Mouse (Mus musculus) bone marrow, adult 2 months (tissue): ENCODE results near the gene Pigyl.

ENCODE experiments used
- CTCF ChIP-seq: fragments of 200-500 bp; IDR thresholded peaks from 2 replicates; pipeline ENCODE4 v1.5.1; 2011; ENCODE audit warnings: low read length, control low read depth; ENCODE audit not compliant: control insufficient read depth, insufficient read depth
- POLR2A ChIP-seq: fragments of 200-500 bp; IDR thresholded peaks from 2 replicates; pipeline ENCODE4 v1.6.1; 2011; ENCODE audit warnings: low read depth, mild to moderate bottlenecking, control low read depth, low read length, borderline replicate concordance; ENCODE audit not compliant: control insufficient read depth

- TF ChIP-seq CTCF (peak; percentile 87), POLR2A (no peak)
Observed at GRCm38 (mm10) chr9:22138480-22138879, 18.2 kb upstream of the Pigyl start.
